Mouse (Mus musculus) neutrophil, adult 65 days (primary cell): Measurements from ENCODE around the gene Acsl1. TPM values are rescaled to one million over a fixed set of nuclear protein-coding genes. Genes with fewer than 3 reads are reported as not detected.

Experiments
- total RNA-seq: library from RNA; stranded (reverse); gene quantifications from 2 replicates; pipeline ENCODE4 v1.2.4, GENCODE M21; 2023

Gene Acsl1
- total RNA-seq, result 294 and 360 TPM in 2 replicates

DNA sequence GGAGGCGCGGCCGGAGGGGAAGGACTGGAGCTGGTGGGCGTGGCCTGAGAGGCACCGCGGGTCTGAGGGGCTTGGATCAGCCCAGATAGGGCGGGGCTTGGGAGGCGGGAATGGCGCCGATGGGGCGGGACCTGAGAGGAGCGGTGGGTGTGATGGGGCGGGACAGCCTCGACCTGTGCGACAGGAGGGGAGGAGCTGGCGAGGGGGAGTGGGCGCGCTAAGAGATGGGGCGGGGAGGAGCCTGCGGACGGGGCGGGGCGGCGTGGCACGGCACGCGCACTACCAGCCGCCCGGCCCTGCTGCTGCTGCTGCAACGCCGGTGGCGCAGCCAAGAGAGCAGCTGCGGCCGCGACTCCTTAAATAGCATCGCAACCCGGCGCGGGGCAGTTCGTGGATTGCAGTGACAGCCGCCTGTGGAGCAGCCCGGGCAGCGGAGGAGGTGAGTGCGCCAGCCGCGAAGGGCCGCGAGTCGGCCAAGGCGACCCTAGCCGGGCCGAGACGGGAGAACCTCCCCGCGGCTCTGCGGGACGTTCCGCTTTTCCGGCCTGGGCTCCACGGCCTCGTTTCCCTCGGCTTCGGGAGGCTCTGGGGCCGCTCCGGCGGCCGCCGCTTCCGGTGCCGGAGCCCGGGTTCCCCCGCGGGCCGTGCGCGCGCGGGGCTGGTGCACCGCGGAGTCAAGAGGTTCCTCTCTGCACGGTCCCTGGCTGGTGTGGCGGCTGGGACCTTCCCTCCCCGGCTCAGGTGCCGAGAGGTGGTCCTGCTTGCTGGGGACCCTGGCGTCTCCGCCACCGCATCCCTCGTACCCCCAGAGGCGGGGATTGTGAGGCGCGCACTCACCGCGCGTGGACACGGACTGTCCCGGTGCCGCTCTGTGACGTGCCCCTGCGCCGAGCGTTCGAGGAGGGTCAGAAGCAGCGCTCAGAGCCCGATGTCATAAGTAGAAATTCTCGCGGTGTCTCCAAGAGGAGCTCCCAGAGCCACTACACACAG lies at the start of gene Acsl1:
TSS of gene Acsl1 (plus strand) at position 246 of the 990 bp plus-strand sequence.

DNA sequence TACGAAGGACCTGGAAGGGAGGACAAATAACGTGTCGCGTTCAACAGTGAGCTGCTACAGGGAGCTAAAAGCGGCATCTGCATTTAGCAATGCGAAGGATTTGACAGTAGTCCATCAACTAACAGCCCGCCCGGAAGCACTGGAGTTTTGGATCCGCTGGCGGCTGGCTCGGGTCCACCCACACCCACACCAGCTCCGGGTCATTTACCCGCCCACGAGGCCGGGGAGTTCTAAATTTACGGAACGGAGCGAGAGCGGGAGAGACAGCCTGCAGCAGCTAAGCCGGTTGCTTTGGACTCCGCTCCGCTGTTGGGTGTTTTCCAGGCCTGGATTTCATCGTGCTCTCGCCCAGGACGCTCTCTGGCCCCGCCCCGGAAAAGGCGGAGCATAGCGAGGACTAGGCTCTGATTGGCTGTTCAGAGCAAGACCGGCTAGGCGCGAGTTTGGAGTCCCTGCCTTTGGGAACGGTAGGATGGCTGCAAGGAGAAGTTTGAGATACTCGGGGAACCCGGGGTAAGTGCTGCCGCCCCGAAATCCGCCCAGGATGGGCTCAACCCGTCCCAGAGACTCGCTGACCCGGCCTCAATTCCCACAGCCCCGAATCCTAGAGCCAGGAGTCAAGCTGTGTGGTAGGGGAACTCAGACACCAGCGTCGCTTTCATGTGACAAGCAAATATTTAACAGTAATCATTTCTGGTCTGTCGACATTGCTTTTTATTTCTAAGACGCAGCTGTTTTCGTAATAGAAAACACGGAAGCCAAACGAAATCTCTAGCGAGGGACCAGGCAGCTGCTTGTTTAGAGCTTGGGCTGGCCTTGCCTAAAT lies 81.0 kb downstream of the Acsl1 start, which contains the start of gene Cenpu:
TSS of gene Cenpu (plus strand) at position 414 of the 826 bp plus-strand sequence.

Other genes with a start within 250 kb of the Acsl1 start
- not detected in 2 replicates for gene Helt, start 176.4 kb upstream of the Acsl1 start, total RNA-seq
- gene Cenpu, start 81.0 kb downstream of the Acsl1 start, total RNA-seq, result 21.5 and 22.5 TPM in 2 replicates
- gene Primpol, start 146.2 kb downstream of the Acsl1 start, total RNA-seq, result 15.6 and 18.8 TPM in 2 replicates
- 60.0 and 69.9 TPM in 2 replicates for gene Casp3, start 146.3 kb downstream of the Acsl1 start, total RNA-seq